Mouse (Mus musculus): ENCODE measurements around the gene Kcnj14. TPM values are rescaled to one million over a fixed set of nuclear protein-coding genes. Genes with fewer than 3 reads are reported as not detected.

Kcnj14 gene
- polyA plus RNA-seq, 1 experiment: 0.36 TPM

- TF ChIP-seq CTCF (IDR thresholded peaks at IDR 0.05; ENCODE audit: borderline replicate concordance, control insufficient read depth, extremely low read depth, insufficient read depth, low read length, poor library complexity): no peak
- no peak for TF ChIP-seq POLR2A (IDR thresholded peaks at IDR 0.05; ENCODE audit: control insufficient read depth, extremely low read depth, insufficient read depth, low read length, poor library complexity)
Observed at GRCm38 (mm10) chr7:45808471-45808870, 16.1 kb downstream of the Kcnj14 start.

GRCm38 (mm10) chr7:45805941-45806340, 18.6 kb downstream of the Kcnj14 start:
- H3K27ac ChIP-seq (ENCODE audit: control insufficient read depth, insufficient read depth, low read length): no peak overlapping the region
- H3K36me3 ChIP-seq (ENCODE audit: control insufficient read depth, insufficient read depth, low read length): peaks cover 38% of the 10 kb centered on the region
- H3K27me3 ChIP-seq (ENCODE audit: control insufficient read depth, insufficient read depth, low read length): no peaks in the 10 kb centered on the region
- 86% methylated on average over 5 of the region's 5 CpGs for WGBS
- H3K4me3 ChIP-seq (ENCODE audit: control insufficient read depth, insufficient read depth, low read length): no peak overlapping the region
- no peak for TF ChIP-seq POLR2A (IDR thresholded peaks at IDR 0.05; ENCODE audit: control insufficient read depth, extremely low read depth, insufficient read depth, low read length, poor library complexity)
- H3K4me1 ChIP-seq (replicated peaks; ENCODE audit: control insufficient read depth, insufficient read depth, low read length): peaks cover 3% of the 10 kb centered on the region
- no peak for DNase-seq

More at GRCm38 (mm10) chr7:45808471-45808870, 16.1 kb downstream of the Kcnj14 start:
- 88% methylated on average over 11 of the region's 11 CpGs for WGBS
- H3K4me1 ChIP-seq (replicated peaks; ENCODE audit: control insufficient read depth, insufficient read depth, low read length): peaks cover 7% of the 10 kb centered on the region
- H3K27ac ChIP-seq (ENCODE audit: control insufficient read depth, insufficient read depth, low read length): no peak overlapping the region
- H3K4me3 ChIP-seq (ENCODE audit: control insufficient read depth, insufficient read depth, low read length): no peak overlapping the region
- H3K27me3 ChIP-seq (ENCODE audit: control insufficient read depth, insufficient read depth, low read length): no peaks in the 10 kb centered on the region
- DNase-seq: no peak
- peaks cover 54% of the 10 kb centered on the region for H3K36me3 ChIP-seq (ENCODE audit: control insufficient read depth, insufficient read depth, low read length)

GRCm38 (mm10) chr7:45802551-45802950, 22.0 kb downstream of the Kcnj14 start:
- Histone ChIP-seq H3K36me3 (ENCODE audit: control insufficient read depth, insufficient read depth, low read length) (peaks cover 4% of the 10 kb centered on the region), H3K4me3 (ENCODE audit: control insufficient read depth, insufficient read depth, low read length) (no peak overlapping the region), H3K27me3 (ENCODE audit: control insufficient read depth, insufficient read depth, low read length) (peaks cover 11% of the 10 kb centered on the region; the same call in 1 of the 2 replicates), H3K4me1 (replicated peaks; ENCODE audit: control insufficient read depth, insufficient read depth, low read length) (peaks cover 15% of the 10 kb centered on the region), H3K27ac (ENCODE audit: control insufficient read depth, insufficient read depth, low read length) (no peak overlapping the region)
- no peak for DNase-seq
- TF ChIP-seq POLR2A (IDR thresholded peaks at IDR 0.05; ENCODE audit: control insufficient read depth, extremely low read depth, insufficient read depth, low read length, poor library complexity) (no peak), CTCF (IDR thresholded peaks at IDR 0.05; ENCODE audit: borderline replicate concordance, control insufficient read depth, extremely low read depth, insufficient read depth, low read length, poor library complexity) (no peak)
- 95% methylated on average over 6 of the region's 6 CpGs for WGBS

- Histone ChIP-seq H3K4me1 (replicated peaks; ENCODE audit: control insufficient read depth, insufficient read depth, low read length) (peaks cover 15% of the 10 kb centered on the region), H3K4me3 (ENCODE audit: control insufficient read depth, insufficient read depth, low read length) (no peak overlapping the region), H3K27ac (ENCODE audit: control insufficient read depth, insufficient read depth, low read length) (no peak overlapping the region), H3K36me3 (ENCODE audit: control insufficient read depth, insufficient read depth, low read length) (no peaks in the 10 kb centered on the region), H3K27me3 (ENCODE audit: control insufficient read depth, insufficient read depth, low read length) (peaks cover 15% of the 10 kb centered on the region; the same call in 1 of the 2 replicates)
- WGBS: under 1% methylated on average over 12 of the region's 12 CpGs
- DNase-seq: peak; percentile 91
- no peak for TF ChIP-seq POLR2A (IDR thresholded peaks at IDR 0.05; ENCODE audit: control insufficient read depth, extremely low read depth, insufficient read depth, low read length, poor library complexity)
- TF ChIP-seq CTCF (IDR thresholded peaks at IDR 0.05; ENCODE audit: borderline replicate concordance, control insufficient read depth, extremely low read depth, insufficient read depth, low read length, poor library complexity): peak; percentile 99
Observed at GRCm38 (mm10) chr7:45801348-45801747, 23.2 kb downstream of the Kcnj14 start.

- 3% methylated on average over 25 of the region's 25 CpGs for WGBS
- Histone ChIP-seq H3K4me1 (replicated peaks; ENCODE audit: control insufficient read depth, insufficient read depth, low read length) (peaks cover 15% of the 10 kb centered on the region), H3K27me3 (ENCODE audit: control insufficient read depth, insufficient read depth, low read length) (peaks cover 15% of the 10 kb centered on the region; the same call in 1 of the 2 replicates), H3K36me3 (ENCODE audit: control insufficient read depth, insufficient read depth, low read length) (no peaks in the 10 kb centered on the region), H3K4me3 (ENCODE audit: control insufficient read depth, insufficient read depth, low read length) (peak overlapping the region; percentile 11; the same call in 1 of the 2 replicates), H3K27ac (ENCODE audit: control insufficient read depth, insufficient read depth, low read length) (no peak overlapping the region)
- TF ChIP-seq CTCF (IDR thresholded peaks at IDR 0.05; ENCODE audit: borderline replicate concordance, control insufficient read depth, extremely low read depth, insufficient read depth, low read length, poor library complexity) (no peak), POLR2A (IDR thresholded peaks at IDR 0.05; ENCODE audit: control insufficient read depth, extremely low read depth, insufficient read depth, low read length, poor library complexity) (no peak)
- DNase-seq: no peak
Observed at GRCm38 (mm10) chr7:45800546-45801204, 23.9 kb downstream of the Kcnj14 start.

- TF ChIP-seq POLR2A (IDR thresholded peaks at IDR 0.05; ENCODE audit: control insufficient read depth, extremely low read depth, insufficient read depth, low read length, poor library complexity) (no peak), CTCF (IDR thresholded peaks at IDR 0.05; ENCODE audit: borderline replicate concordance, control insufficient read depth, extremely low read depth, insufficient read depth, low read length, poor library complexity) (no peak)
- peaks cover 15% of the 10 kb centered on the region for H3K4me1 ChIP-seq (replicated peaks; ENCODE audit: control insufficient read depth, insufficient read depth, low read length)
- H3K27ac ChIP-seq (ENCODE audit: control insufficient read depth, insufficient read depth, low read length): no peak overlapping the region
- no peak for DNase-seq
- no peak overlapping the region for H3K4me3 ChIP-seq (ENCODE audit: control insufficient read depth, insufficient read depth, low read length)
- H3K27me3 ChIP-seq (ENCODE audit: control insufficient read depth, insufficient read depth, low read length): peaks cover 15% of the 10 kb centered on the region; the same call in 1 of the 2 replicates
- no peaks in the 10 kb centered on the region for H3K36me3 ChIP-seq (ENCODE audit: control insufficient read depth, insufficient read depth, low read length)
- WGBS: 51% methylated on average over 7 of the region's 7 CpGs
Observed at GRCm38 (mm10) chr7:45800001-45800400, 24.6 kb downstream of the Kcnj14 start.

Data from thymus, adult 2 months (tissue).